Mouse (Mus musculus) liver, embryonic 11.5 days (tissue): ENCODE measurements around the gene Slc34a3. TPM values are rescaled to one million over a fixed set of nuclear protein-coding genes. Genes with fewer than 3 reads are reported as not detected.

Experiments used
- ATAC-seq: fragments of 200-750 bp; cut with Nextera tagmentation; replicated peaks from 2 replicates; pipeline ENCODE4 v1.8.0; 2017; ENCODE audit warnings: moderate number of reproducible peaks, mild to moderate bottlenecking, moderate TSS enrichment, moderate library complexity; ENCODE audit not compliant: low FRiP score
- DNase-seq: peaks from one replicate; pipeline ENCODE4 v3.0.0-alpha.2; 2017; ENCODE audit warnings: low spot score
- H3K27ac ChIP-seq: fragments of 300-500 bp; sonication (generic); 2 replicates; pipeline ENCODE4 v1.5.1; 2014; ENCODE audit warnings: mild to moderate bottlenecking, low read depth, low read length, control low read depth
- H3K27me3 ChIP-seq: fragments of 300-500 bp; sonication (generic); replicated peaks from 2 replicates; pipeline ENCODE4 v1.6.1; 2014; ENCODE audit warnings: low read length, mixed read lengths; ENCODE audit not compliant: control insufficient read depth, insufficient read depth
- H3K36me3 ChIP-seq: fragments of 300-500 bp; sonication (generic); 2 replicates; pipeline ENCODE4 v1.6.1; 2014; ENCODE audit warnings: mild to moderate bottlenecking, low read length, moderate library complexity, mixed read lengths; ENCODE audit not compliant: control insufficient read depth, insufficient read depth
- H3K4me1 ChIP-seq: fragments of 300-500 bp; sonication (generic); replicated peaks from 2 replicates; pipeline ENCODE4 v1.6.1; 2014; ENCODE audit warnings: low read length, mixed read lengths; ENCODE audit not compliant: control insufficient read depth, insufficient read depth
- H3K4me2 ChIP-seq: fragments of 300-500 bp; sonication (generic); 2 replicates; pipeline ENCODE4 v1.6.1; 2014; ENCODE audit warnings: mild to moderate bottlenecking, control low read depth, moderate library complexity
- H3K4me3 ChIP-seq: fragments of 300-500 bp; sonication (generic); 2 replicates; pipeline ENCODE4 v1.5.1; 2014; ENCODE audit warnings: low read depth, low read length, control low read depth
- H3K9ac ChIP-seq: fragments of 300-500 bp; sonication (generic); 2 replicates; pipeline ENCODE4 v1.6.1; 2014; ENCODE audit warnings: low read depth, low read length, control low read depth
- H3K9me3 ChIP-seq: fragments of 300-500 bp; sonication (generic); 2 replicates; pipeline ENCODE4 v1.6.1; 2016; ENCODE audit warnings: low read length, inconsistent platforms, mixed read lengths; ENCODE audit not compliant: control insufficient read depth
- WGBS: fragments of 180-500 bp; shearing (Covaris S2); extraction: QIAGEN DNeasy Blood & Tissue Kit; methylation state at CpG from one replicate; pipeline ENCODE4 v1.1.7; 2014; 5-methylcytosine and 5-hydroxymethylcytosine counted together
- polyA plus RNA-seq: library from polyadenylated mRNA; unstranded; fragments of >200 nt; fragmentation: Nextera tagmentation; extraction: Ambion mirVana; gene quantifications from 2 replicates; pipeline ENCODE4 v1.2.1, GENCODE M21; 2014

Slc34a3 gene
- polyA plus RNA-seq, 1 experiment from 2014 or later = 0.07 TPM

DNA sequence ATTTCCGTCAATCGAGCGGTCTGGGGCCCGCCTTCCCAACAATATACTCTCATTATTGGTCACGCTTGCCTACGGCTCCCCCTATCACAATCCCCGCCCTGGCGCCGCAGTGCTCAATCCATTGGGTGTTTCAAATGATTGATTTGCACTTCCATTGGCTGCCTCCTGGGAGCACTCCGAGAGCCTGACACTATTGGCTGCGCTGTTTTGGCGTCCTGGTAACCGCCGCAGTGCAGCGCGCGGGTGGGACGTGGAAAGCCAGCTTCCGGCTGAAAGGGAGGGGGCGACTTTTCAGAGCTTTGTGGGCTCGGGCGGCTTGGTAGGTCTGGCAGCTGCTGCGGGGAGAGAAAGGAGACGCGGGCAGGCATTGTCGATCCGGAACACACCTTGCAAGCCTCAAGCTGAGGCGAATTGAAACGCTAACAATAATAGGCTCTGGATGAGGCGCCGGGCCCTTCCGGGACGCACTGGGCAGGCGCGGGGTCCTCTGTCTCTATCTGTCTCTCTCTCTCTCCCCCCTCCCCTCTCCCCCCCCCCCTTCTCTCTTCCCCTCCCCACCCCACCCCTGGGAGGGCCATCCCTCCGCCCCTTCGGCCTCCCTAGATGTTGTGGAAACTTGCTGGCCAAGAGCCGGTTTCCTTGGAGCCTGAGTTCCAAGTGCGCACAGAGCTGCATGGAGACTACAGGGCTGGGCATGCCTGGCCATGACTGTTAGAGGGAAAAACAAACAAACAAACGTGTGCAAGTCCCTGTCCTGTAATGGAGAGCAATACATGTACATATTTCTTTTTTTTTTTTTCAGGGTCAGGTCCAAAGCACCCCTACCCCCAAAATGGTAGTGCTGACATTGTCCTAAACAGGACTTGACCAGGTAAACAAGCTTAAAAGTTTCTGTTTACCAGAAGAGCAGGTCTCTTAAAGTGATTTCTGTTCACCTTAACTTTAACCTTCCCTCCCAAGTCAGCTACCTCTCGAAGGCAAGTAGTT lies 9.1 kb downstream of the Slc34a3 start:
- H3K4me2 ChIP-seq = peak overlapping the region; percentile 68
- peak overlapping the region; percentile 74 for H3K9ac ChIP-seq
- peaks cover 9% of the 10 kb centered on the region for H3K36me3 ChIP-seq
- WGBS = 2% methylated on average over 40 of the region's 41 CpGs
- peak overlapping the region; percentile 82 for H3K4me3 ChIP-seq
- peak; percentile 91 for ATAC-seq
- DNase-seq = peak; percentile 96
- peaks cover 6% of the 10 kb centered on the region for H3K4me1 ChIP-seq
- no peaks in the 10 kb centered on the region for H3K27me3 ChIP-seq
- H3K9me3 ChIP-seq = no peaks in the 10 kb centered on the region
- peak overlapping the region; percentile 95 for H3K27ac ChIP-seq

DNA sequence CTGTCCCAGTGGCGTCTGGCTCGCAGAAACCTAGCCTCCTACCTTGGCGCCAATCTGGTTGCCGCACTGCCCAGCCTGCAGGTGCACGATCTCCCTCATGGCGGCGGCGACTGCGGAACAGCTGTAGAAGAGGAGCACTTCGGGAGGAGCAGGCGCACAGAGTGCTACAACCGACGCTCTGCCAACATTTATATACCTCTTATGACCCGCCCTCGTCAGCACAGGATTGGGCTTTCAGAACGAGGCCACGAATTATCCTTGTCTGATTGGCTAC lies 9.7 kb downstream of the Slc34a3 start, which contains the start of gene Tubb4b:
Gene Tubb4b (minus strand): TSS at position 211 of the 274 bp plus-strand sequence.
- peak within 1 kb of the TSS; percentile 98 for H3K27ac ChIP-seq
- 0% methylated on average over 17 of the region's 17 CpGs for WGBS
- H3K27me3 ChIP-seq = no peaks in the 10 kb centered on the region
- peak within 1 kb of the TSS; percentile 95 for H3K4me2 ChIP-seq
- H3K9me3 ChIP-seq = no peaks in the 10 kb centered on the region
- peaks cover 9% of the 10 kb centered on the region for H3K36me3 ChIP-seq
- no peak for DNase-seq
- peak within 1 kb of the TSS; percentile 82 for H3K4me3 ChIP-seq
- peaks cover 6% of the 10 kb centered on the region for H3K4me1 ChIP-seq
- H3K9ac ChIP-seq = peak within 1 kb of the TSS; percentile 88
- ATAC-seq = no peak

DNA sequence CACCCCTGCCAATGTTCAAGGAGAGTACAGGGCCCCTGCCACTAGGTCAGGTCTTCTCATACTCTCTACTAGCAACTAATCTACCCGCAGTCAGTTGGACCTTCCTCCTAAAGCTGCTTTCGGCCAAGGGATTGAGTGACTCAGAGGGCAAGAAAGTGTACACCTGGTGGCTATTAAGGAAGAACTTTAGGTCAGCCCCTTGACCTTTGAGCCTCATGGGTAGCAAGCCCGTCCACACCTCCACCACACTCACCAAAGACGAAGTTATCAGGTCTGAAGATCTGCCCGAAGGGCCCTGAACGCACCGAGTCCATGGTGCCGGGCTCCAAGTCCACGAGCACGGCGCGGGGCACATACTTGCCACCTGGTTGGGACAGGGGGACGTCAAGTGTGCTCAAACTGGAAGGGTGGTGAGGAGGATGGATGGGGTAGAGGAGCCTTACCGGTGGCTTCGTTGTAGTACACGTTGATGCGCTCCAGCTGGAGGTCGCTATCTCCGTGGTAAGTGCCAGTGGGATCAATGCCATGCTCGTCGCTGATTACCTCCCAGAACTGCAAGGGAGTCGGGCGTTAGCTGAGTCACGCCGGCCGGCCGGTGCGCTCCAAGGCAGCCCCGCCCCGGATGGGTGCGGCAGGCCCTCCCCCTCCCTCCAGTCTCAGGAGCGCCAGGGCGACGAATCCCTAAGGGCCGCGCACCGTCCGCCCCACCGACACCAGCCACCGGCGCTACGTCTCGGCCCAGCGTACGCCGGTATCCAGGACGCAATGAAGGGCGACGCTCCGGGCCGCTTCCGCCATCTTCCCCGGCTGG lies 10.3 kb downstream of the Slc34a3 start:
- DNase-seq (peak; percentile 85), ATAC-seq (peak; percentile 79)
- Histone ChIP-seq H3K4me3 (peak overlapping the region; percentile 82), H3K9ac (peak overlapping the region; percentile 88), H3K27ac (peak overlapping the region; percentile 98), H3K27me3 (no peaks in the 10 kb centered on the region), H3K9me3 (no peaks in the 10 kb centered on the region), H3K36me3 (peaks cover 9% of the 10 kb centered on the region), H3K4me1 (peaks cover 6% of the 10 kb centered on the region), H3K4me2 (peak overlapping the region; percentile 95)
- WGBS = under 1% methylated on average over 53 of the region's 53 CpGs

DNA sequence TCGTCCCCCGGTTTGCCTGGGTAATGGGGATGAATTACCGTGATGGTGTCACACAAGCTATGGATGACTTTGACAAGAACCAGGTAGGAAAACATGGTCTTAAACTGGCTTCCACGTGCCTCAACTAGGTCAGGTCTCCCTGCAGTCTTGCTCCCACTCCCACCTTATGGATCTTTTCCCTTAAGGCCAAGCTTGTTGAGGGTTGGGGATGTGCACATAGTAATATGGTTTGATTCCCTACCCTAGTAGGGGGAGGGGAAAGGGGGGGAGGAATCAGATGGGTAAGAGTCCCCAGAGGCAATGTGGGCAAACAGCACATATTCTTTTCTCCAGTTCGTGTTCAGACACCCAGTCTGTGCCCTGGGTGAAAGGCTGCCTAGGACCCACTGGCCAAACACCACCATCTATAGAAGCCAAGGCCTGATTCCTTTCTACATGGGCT lies 12.8 kb downstream of the Slc34a3 start:
- Histone ChIP-seq H3K9ac (no peak overlapping the region), H3K36me3 (peaks cover 9% of the 10 kb centered on the region), H3K4me2 (no peak overlapping the region), H3K27ac (no peak overlapping the region), H3K27me3 (no peaks in the 10 kb centered on the region), H3K4me3 (no peak overlapping the region; the same call in 1 of the 2 replicates), H3K9me3 (no peaks in the 10 kb centered on the region), H3K4me1 (peaks cover 6% of the 10 kb centered on the region)
- ATAC-seq (no peak), DNase-seq (no peak)
- 62% methylated on average over 5 of the region's 5 CpGs for WGBS

DNA sequence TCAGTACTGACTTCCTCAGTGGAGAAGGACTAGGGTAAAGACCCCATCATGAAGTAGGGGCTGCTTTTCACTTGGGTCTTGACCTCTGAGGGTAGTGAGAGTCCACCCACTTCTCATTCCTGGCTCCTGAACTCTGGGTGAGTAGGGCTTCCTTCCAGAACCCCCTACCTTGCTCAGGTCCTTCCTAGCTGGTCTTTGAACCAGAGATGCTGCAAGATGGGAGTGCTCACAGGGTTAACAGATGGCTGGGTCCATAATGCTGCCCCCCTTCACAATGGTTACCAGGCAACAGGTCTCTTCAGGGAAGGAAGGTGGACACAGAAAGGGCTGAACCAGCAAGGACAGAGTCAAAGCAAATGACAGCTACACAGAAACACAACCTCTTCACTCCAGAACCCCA lies 15.7 kb downstream of the Slc34a3 start, which contains the start of gene Fam166a:
Gene Fam166a (plus strand): TSS at position 301 of the 400 bp plus-strand sequence.
- ATAC-seq (no peak), DNase-seq (no peak)
- H3K9me3 ChIP-seq = no peaks in the 10 kb centered on the region
- peaks cover 7% of the 10 kb centered on the region for H3K36me3 ChIP-seq
- no peaks in the 10 kb centered on the region for H3K27me3 ChIP-seq
- H3K27ac ChIP-seq = no peak within 1 kb of the TSS
- no peaks in the 10 kb centered on the region; the same call in 1 of the 2 replicates for H3K4me1 ChIP-seq
- H3K4me2 ChIP-seq = no peak within 1 kb of the TSS
- no peak within 1 kb of the TSS for H3K9ac ChIP-seq
- H3K4me3 ChIP-seq = no peak within 1 kb of the TSS

DNA sequence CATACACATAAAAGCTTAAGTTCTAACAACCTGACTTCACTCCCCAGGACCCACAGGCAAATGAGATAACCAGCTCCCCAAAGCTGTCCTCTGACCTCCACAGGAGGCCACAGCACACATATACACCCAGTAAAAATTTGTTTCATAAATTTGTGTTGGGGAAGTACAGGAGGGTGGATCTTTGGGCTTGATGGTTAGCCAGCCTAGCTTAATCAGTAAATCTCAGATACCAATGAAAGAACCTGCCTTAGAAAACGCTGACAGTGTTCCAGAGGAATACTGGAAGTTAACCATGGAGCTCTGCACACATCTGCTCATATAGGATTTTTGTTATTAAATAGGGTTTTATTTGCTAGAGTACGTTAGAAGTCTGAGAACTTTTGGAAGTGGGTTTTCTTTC lies 16.5 kb downstream of the Slc34a3 start:
- H3K36me3 ChIP-seq = peaks cover 4% of the 10 kb centered on the region
- H3K27me3 ChIP-seq = no peaks in the 10 kb centered on the region
- H3K27ac ChIP-seq = no peak overlapping the region
- WGBS = 54% methylated on average over 2 of the region's 2 CpGs
- H3K4me2 ChIP-seq = no peak overlapping the region
- ATAC-seq (no peak), DNase-seq (no peak)
- H3K9ac ChIP-seq = no peak overlapping the region
- no peaks in the 10 kb centered on the region for H3K9me3 ChIP-seq
- H3K4me3 ChIP-seq = no peak overlapping the region
- H3K4me1 ChIP-seq = no peaks in the 10 kb centered on the region

DNA sequence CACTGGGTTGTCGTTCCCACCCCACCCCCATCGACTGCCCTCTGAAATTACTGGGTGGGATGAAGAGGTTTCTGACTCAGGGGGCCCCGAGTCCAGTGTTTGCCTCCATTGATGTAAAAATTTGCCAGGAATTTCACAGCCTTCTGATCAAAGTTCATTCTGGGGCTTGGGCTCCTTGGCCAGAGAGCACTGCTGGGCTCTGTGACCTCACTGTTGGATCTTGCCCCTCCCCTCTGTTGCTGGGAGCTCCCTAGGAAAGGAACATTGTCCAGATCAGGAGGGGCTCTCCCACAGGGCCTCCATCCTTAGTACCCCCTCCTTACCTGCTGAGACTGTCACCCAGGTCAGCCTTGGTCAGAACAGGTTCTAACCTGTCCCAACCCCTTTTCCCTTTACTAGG lies 19.7 kb downstream of the Slc34a3 start, which contains the start of gene Stpg3:
Gene Stpg3 (minus strand): TSS at position 194 of the 400 bp plus-strand sequence.
- 0 out of 2 replicates have a peak, but pooled peaks cover 2% of the 10 kb centered on the region for H3K36me3 ChIP-seq
- peaks cover 13% of the 10 kb centered on the region for H3K4me1 ChIP-seq
- no peak within 1 kb of the TSS for H3K9ac ChIP-seq
- DNase-seq (no peak), ATAC-seq (no peak)
- WGBS = 76% methylated on average over 3 of the region's 3 CpGs
- no peaks in the 10 kb centered on the region for H3K9me3 ChIP-seq
- H3K4me2 ChIP-seq = no peak within 1 kb of the TSS
- H3K27ac ChIP-seq = no peak within 1 kb of the TSS
- no peak within 1 kb of the TSS for H3K4me3 ChIP-seq
- no peaks in the 10 kb centered on the region for H3K27me3 ChIP-seq

DNA sequence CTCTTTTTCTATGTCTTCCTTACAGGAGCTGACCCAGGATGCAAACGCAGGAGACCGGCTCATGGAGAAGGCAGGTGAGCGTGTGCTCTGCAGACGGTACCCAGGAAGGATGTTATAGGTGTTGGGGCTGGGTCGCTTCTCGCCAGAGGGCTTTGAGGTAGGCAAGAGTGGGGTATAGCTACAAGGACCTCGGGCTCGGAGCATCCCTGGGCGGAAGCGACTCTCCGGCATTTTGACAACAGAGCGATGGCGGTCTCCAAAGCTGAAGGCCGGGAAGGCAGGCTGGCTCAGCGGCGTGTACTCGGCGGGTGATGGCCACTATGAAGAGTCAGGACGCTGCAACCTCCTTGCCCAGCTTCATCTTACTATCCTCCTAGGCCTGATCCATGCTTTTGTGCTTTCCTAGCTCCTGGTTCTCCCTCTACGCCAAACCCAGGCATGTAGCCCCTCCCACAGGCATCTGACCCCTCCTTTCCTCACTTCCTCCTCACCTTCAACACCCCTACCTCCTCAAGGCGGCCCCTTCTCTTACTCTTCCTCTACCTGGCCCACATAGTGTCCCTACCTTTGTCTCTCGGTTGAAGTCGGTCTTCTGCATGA lies 20.8 kb downstream of the Slc34a3 start:
- no peaks in the 10 kb centered on the region for H3K27me3 ChIP-seq
- H3K9ac ChIP-seq = no peak overlapping the region
- no peak for DNase-seq
- 59% methylated on average over 23 of the region's 23 CpGs for WGBS
- peaks cover 16% of the 10 kb centered on the region for H3K4me1 ChIP-seq
- H3K36me3 ChIP-seq = peaks cover 6% of the 10 kb centered on the region; the same call in 1 of the 2 replicates
- H3K4me2 ChIP-seq = no peak overlapping the region
- no peak overlapping the region for H3K4me3 ChIP-seq
- no peak overlapping the region for H3K27ac ChIP-seq
- ATAC-seq = no peak
- H3K9me3 ChIP-seq = no peaks in the 10 kb centered on the region
